ENCODE assay signal across 23 mouse cellular contexts in the genomic region with DNA sequence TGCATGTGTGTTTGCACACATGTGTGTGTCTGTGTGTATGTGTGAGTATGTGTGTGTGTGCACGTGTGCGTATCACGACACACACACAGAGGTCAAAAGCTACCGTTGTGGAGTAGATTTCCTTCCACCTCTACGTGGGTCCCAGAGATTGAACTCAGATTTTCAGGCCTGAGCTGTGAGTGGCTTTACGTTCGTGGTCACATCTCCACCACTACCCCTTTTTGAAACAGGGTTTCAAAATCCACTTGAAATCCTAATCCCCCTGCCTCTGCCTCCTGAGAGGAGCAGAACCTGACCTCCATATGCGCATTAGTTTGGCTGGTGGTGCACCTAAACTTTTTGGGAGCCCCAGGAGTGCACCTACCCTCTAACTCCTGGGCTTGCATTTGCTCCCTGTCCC. TPM values are rescaled to one million over a fixed set of nuclear protein-coding genes. Genes with fewer than 3 reads are reported as not detected.
DNase-seq lines count a peak whose midpoint lies in the region; ATAC-seq and TF ChIP-seq lines count a peak whose summit lies in the region.
"Had no signal": no experiment of that assay in that cellular context is flagged by ENCODE, and none has a peak within 500 bp of the region (broad histone marks: within the 10 kb centered on the region; RNA-seq: fewer than 3 reads in every experiment).

No protein-coding gene starts in this region.

- no peak for TF ChIP-seq CTCF in midbrain, postnatal 0 days (IDR thresholded peaks at IDR 0.05)
- TF ChIP-seq CTCF in hindbrain, postnatal 0 days (IDR thresholded peaks at IDR 0.05; ENCODE audit: low read depth): no peak

- 92% methylated on average over 8 of the region's 8 CpGs for WGBS in heart, embryonic 10.5 days
- 91% methylated on average over 8 of the region's 8 CpGs for WGBS in midbrain, embryonic 11.5 days
- WGBS in midbrain, postnatal 0 days: 94% methylated on average over 8 of the region's 8 CpGs
- 91% methylated on average over 8 of the region's 8 CpGs for WGBS in hindbrain, postnatal 0 days

- intact Hi-C loops in heart, postnatal 25 days (cut with DNase I): no loop called here

- no peaks in the 10 kb centered on the region for H3K27me3 ChIP-seq in heart, embryonic 10.5 days (ENCODE audit: insufficient read depth, poor library complexity, severe bottlenecking)
- H3K27me3 ChIP-seq in midbrain, embryonic 11.5 days (ENCODE audit: control insufficient read depth, insufficient read depth, low read length): no peaks in the 10 kb centered on the region
- no peaks in the 10 kb centered on the region for H3K27me3 ChIP-seq in midbrain, postnatal 0 days (ENCODE audit: insufficient read depth, low read length)
- no peaks in the 10 kb centered on the region for H3K27me3 ChIP-seq in hindbrain, postnatal 0 days (ENCODE audit: insufficient read depth, low read length)
- H3K27me3 ChIP-seq: embryonic facial prominence, embryonic 13.5 days; embryonic facial prominence, embryonic 15.5 days; forebrain, embryonic 12.5 days had no signal

- no peaks in the 10 kb centered on the region for H3K36me3 ChIP-seq in heart, embryonic 10.5 days
- H3K36me3 ChIP-seq in midbrain, embryonic 11.5 days (ENCODE audit: control insufficient read depth, insufficient read depth, low read length): no peaks in the 10 kb centered on the region
- H3K36me3 ChIP-seq in midbrain, postnatal 0 days (ENCODE audit: insufficient read depth, low read length): no peaks in the 10 kb centered on the region
- no peaks in the 10 kb centered on the region for H3K36me3 ChIP-seq in hindbrain, postnatal 0 days (ENCODE audit: insufficient read depth, low read length)
- H3K36me3 ChIP-seq: embryonic facial prominence, embryonic 13.5 days; embryonic facial prominence, embryonic 15.5 days; forebrain, embryonic 10.5 days; forebrain, embryonic 12.5 days had no signal

- no peak for ATAC-seq in midbrain, embryonic 11.5 days (ENCODE audit: low FRiP score)
- ATAC-seq in midbrain, postnatal 0 days (ENCODE audit: low FRiP score): no peak
- ATAC-seq in granulocyte monocyte progenitor cell, adult 5-6 weeks (replicated peaks; ENCODE audit: poor library complexity, severe bottlenecking): peak; percentile 52; the same call in 1 of the 2 replicates
- no peak for ATAC-seq in hindbrain, postnatal 0 days
- ATAC-seq: forebrain, embryonic 14.5 days; forebrain, embryonic 16.5 days had no signal

- no peaks in the 10 kb centered on the region for H3K9me3 ChIP-seq in heart, embryonic 10.5 days
- no peaks in the 10 kb centered on the region for H3K9me3 ChIP-seq in midbrain, embryonic 11.5 days (ENCODE audit: control insufficient read depth, low read length)
- H3K9me3 ChIP-seq in midbrain, postnatal 0 days (ENCODE audit: low read length): no peaks in the 10 kb centered on the region
- no peaks in the 10 kb centered on the region for H3K9me3 ChIP-seq in hindbrain, postnatal 0 days (ENCODE audit: low read length)
- H3K9me3 ChIP-seq: embryonic facial prominence, embryonic 13.5 days; embryonic facial prominence, embryonic 15.5 days; forebrain, embryonic 10.5 days; forebrain, embryonic 12.5 days had no signal

- H3K27ac ChIP-seq in heart, embryonic 10.5 days: peak overlapping the region; percentile 37; the same call in 1 of the 2 replicates
- no peak overlapping the region for H3K27ac ChIP-seq in midbrain, embryonic 11.5 days (ENCODE audit: low read depth, low read length)
- no peak overlapping the region for H3K27ac ChIP-seq in midbrain, postnatal 0 days (ENCODE audit: low read depth, low read length)
- no peak overlapping the region for H3K27ac ChIP-seq in hindbrain, postnatal 0 days
- H3K27ac ChIP-seq: embryonic facial prominence, embryonic 13.5 days; embryonic facial prominence, embryonic 15.5 days; forebrain, embryonic 10.5 days; forebrain, embryonic 12.5 days had no signal

- no peak overlapping the region for H3K4me2 ChIP-seq in midbrain, embryonic 11.5 days
- H3K4me2 ChIP-seq in midbrain, postnatal 0 days (ENCODE audit: low read depth, low read length, poor library complexity, severe bottlenecking): no peak overlapping the region
- H3K4me2 ChIP-seq in hindbrain, postnatal 0 days (ENCODE audit: low read depth, low read length): no peak overlapping the region
- H3K4me2 ChIP-seq: embryonic facial prominence, embryonic 13.5 days; embryonic facial prominence, embryonic 15.5 days; forebrain, embryonic 12.5 days had no signal

- H3K4me3 ChIP-seq in heart, embryonic 10.5 days: no peak overlapping the region
- no peak overlapping the region for H3K4me3 ChIP-seq in midbrain, embryonic 11.5 days (ENCODE audit: low read depth, low read length)
- H3K4me3 ChIP-seq in midbrain, postnatal 0 days (ENCODE audit: low read depth, low read length): no peak overlapping the region
- no peak overlapping the region for H3K4me3 ChIP-seq in hindbrain, postnatal 0 days (ENCODE audit: low read length)
- H3K4me3 ChIP-seq: embryonic facial prominence, embryonic 13.5 days; embryonic facial prominence, embryonic 15.5 days; erythroblast, embryonic 14.5 days; forebrain, embryonic 10.5 days; forebrain, embryonic 12.5 days had no signal

- peaks cover 64% of the 10 kb centered on the region for H3K4me1 ChIP-seq in heart, embryonic 10.5 days
- peaks cover 6% of the 10 kb centered on the region for H3K4me1 ChIP-seq in midbrain, embryonic 11.5 days (ENCODE audit: control insufficient read depth, insufficient read depth, low read length)
- no peaks in the 10 kb centered on the region for H3K4me1 ChIP-seq in midbrain, postnatal 0 days (ENCODE audit: insufficient read depth, low read length)
- 0 out of 2 replicates have a peak, but pooled peaks cover 4% of the 10 kb centered on the region for H3K4me1 ChIP-seq in hindbrain, postnatal 0 days (ENCODE audit: insufficient read depth, low read length)

- no peak overlapping the region for H3K9ac ChIP-seq in midbrain, embryonic 11.5 days (ENCODE audit: low read length)
- no peak overlapping the region for H3K9ac ChIP-seq in midbrain, postnatal 0 days (replicated peaks; ENCODE audit: low read length, poor library complexity, severe bottlenecking)
- no peak overlapping the region for H3K9ac ChIP-seq in hindbrain, postnatal 0 days (replicated peaks; ENCODE audit: low read length)
- H3K9ac ChIP-seq: embryonic facial prominence, embryonic 13.5 days; embryonic facial prominence, embryonic 15.5 days; forebrain, embryonic 12.5 days had no signal

- no peak for DNase-seq in heart, embryonic 10.5 days (ENCODE audit: low spot score)
- no peak for DNase-seq in heart, postnatal 25 days (ENCODE audit: low spot score)
- DNase-seq in midbrain, embryonic 11.5 days (ENCODE audit: low spot score, missing footprints): peak; percentile 56
- no peak for DNase-seq in midbrain, postnatal 0 days (ENCODE audit: low spot score)
- no peak for DNase-seq in adrenal gland, postnatal 4 days (ENCODE audit: low spot score in 2 of 2)
- no peak for DNase-seq in hindbrain, postnatal 0 days (ENCODE audit: low spot score)
- DNase-seq: adrenal gland, adult 2 months; adrenal gland, postnatal 10 days; adrenal gland, postnatal 25 days; cerebellum, adult 11-12 months; cerebellum, adult 2 months; cerebellum, adult 9-10 months; cerebellum, postnatal 10 days; cerebellum, postnatal 25 days; embryo, embryonic 11 days had no signal

RNA-seq across cellular contexts. Expression of a gene that starts 57.7 kb away (rescaled TPM):
- polyA plus RNA-seq in heart, embryonic 10.5 days (2016; fragmentation: Nextera tagmentation; extraction: Ambion mirVana): 2.2 and 2.5 TPM in 2 replicates
- 10 to 100 TPM; 30.5 to 32.7 TPM for total RNA-seq in heart, postnatal 25 days (2021)
- polyA plus RNA-seq in midbrain, embryonic 11.5 days (2014; fragmentation: Nextera tagmentation; extraction: Ambion mirVana): 6.0 and 9.7 TPM in 2 replicates
- total RNA-seq in midbrain, postnatal 0 days (2014; rRNA removed): 24.9 and 56.5 TPM in 2 replicates
- 10.3 and 15.4 TPM in 2 replicates for polyA plus RNA-seq in midbrain, postnatal 0 days (2015; fragmentation: Nextera tagmentation; extraction: Ambion mirVana)
- 28.7 and 36.3 TPM in 2 replicates for total RNA-seq in granulocyte monocyte progenitor cell, adult 5-6 weeks (2014; fragmentation: Nextera tagmentation)
- 0.95 and 4.7 TPM in 2 replicates for total RNA-seq in granulocyte monocyte progenitor cell, adult 5-6 weeks (2017)
- total RNA-seq in adrenal gland, postnatal 4 days (2021): 10 to 100 TPM; 81.3 to 94.6 TPM
- 37.5 and 47.1 TPM in 2 replicates for total RNA-seq in hindbrain, postnatal 0 days (2014; rRNA removed)
- 11.1 and 14.1 TPM in 2 replicates for polyA plus RNA-seq in hindbrain, postnatal 0 days (2015; fragmentation: Nextera tagmentation; extraction: Ambion mirVana)
